Mouse (Mus musculus) G1E (cell line): ENCODE data around the gene Bloc1s4. TPM values are rescaled to one million over a fixed set of nuclear protein-coding genes. Genes with fewer than 3 reads are reported as not detected.
"Not testable (repeated sequence)": the region's sequence is repeated elsewhere in the genome, so short reads cannot be mapped to it uniquely, and the experiment has no call there.

Experiments
- ATAC-seq: 2 replicates; pipeline ENCODE4 v1.8.0; 2016; ENCODE audit warnings: mild to moderate bottlenecking; ENCODE audit not compliant: insufficient number of reproducible peaks, poor library complexity, low FRiP score, severe bottlenecking; ENCODE audit errors: extremely low read depth
- DNase-seq: peaks from one replicate; pipeline ENCODE4 v3.0.0; 2012; ENCODE audit warnings: low spot score
- H3K27me3 ChIP-seq: 2 replicates; pipeline ENCODE4 v1.6.1; 2012; ENCODE audit warnings: mild to moderate bottlenecking, low read length, inconsistent platforms; ENCODE audit not compliant: insufficient read depth
- H3K36me3 ChIP-seq: replicated peaks from 2 replicates; pipeline ENCODE3; 2012; ENCODE audit warnings: mild to moderate bottlenecking, inconsistent platforms
- H3K4me1 ChIP-seq: 2 replicates; pipeline ENCODE4 v1.6.1; 2012; ENCODE audit warnings: low read depth, low read length, inconsistent platforms, mixed read lengths; ENCODE audit not compliant: insufficient read depth
- H3K4me3 ChIP-seq: 2 replicates; pipeline ENCODE4 v1.5.1; 2012; ENCODE audit warnings: low read depth, mild to moderate bottlenecking, inconsistent platforms, low read length, moderate library complexity, mixed read lengths
- H3K9me3 ChIP-seq: replicated peaks from 2 replicates; pipeline ENCODE4 v1.6.1; 2012; ENCODE audit warnings: inconsistent platforms
- CTCF ChIP-seq: IDR thresholded peaks from 2 replicates; pipeline ENCODE4 v1.5.1; 2012; ENCODE audit warnings: low read depth, low read length, inconsistent platforms, mixed read lengths
- GATA1 ChIP-seq: IDR thresholded peaks from 2 replicates; pipeline ENCODE4 v1.6.1; 2012; ENCODE audit warnings: borderline replicate concordance, low read length, inconsistent platforms, mixed read lengths
- GATA2 ChIP-seq: IDR thresholded peaks from 2 replicates; pipeline ENCODE4 v1.6.1; 2012; ENCODE audit warnings: low read depth, low read length, inconsistent platforms, borderline replicate concordance
- POLR2AphosphoS5 ChIP-seq: IDR thresholded peaks from 2 replicates; pipeline ENCODE4 v1.6.1; 2012; ENCODE audit warnings: low read depth, low read length, inconsistent platforms; ENCODE audit not compliant: insufficient replicate concordance
- TAL1 ChIP-seq: conservative IDR thresholded peaks from 2 replicates; pipeline ENCODE4 v1.6.1; 2012; ENCODE audit warnings: low read depth, low read length, inconsistent platforms, mixed read lengths
- polyA plus RNA-seq: library from polyadenylated mRNA; stranded (reverse); fragments of >175 nt; gene quantifications from 2 replicates; pipeline ENCODE4 v1.2.3, GENCODE M21; 2012
- total RNA-seq, 2 experiments: library from RNA; stranded (forward) in 1 of 2; stranded (reverse) in 1 of 2; fragments of 200-1000 nt in 1 of 2; fragments of >200 nt in 1 of 2; fragmentation: Nextera tagmentation in 1 of 2; gene quantifications; 2 replicates each; pipeline ENCODE4 v1.2.3; 2014 to 2017

The Bloc1s4 gene
- total RNA-seq (2014; fragmentation: Nextera tagmentation), result 5.1 and 9.3 TPM in 2 replicates
- total RNA-seq (2017), result 17.6 and 19.7 TPM in 2 replicates
- polyA plus RNA-seq, result 15.9 and 22.4 TPM in 2 replicates

- DNase-seq (peak; percentile 82), ATAC-seq (peak; percentile 84)
- Histone ChIP-seq H3K9me3 (no peaks in the 10 kb centered on the region), H3K4me3 (peak within 1 kb of the TSS; percentile 88), H3K36me3 (peaks cover 28% of the 10 kb centered on the region), H3K4me1 (peaks cover 51% of the 10 kb centered on the region), H3K27me3 (peaks cover 5% of the 10 kb centered on the region; the same call in 1 of the 2 replicates)
- TF ChIP-seq GATA1 (no peak), CTCF (no peak), TAL1 (no peak), GATA2 (no peak)
Measured at GRCm38 (mm10) chr5:36748536-36749061, at the start of gene Bloc1s4. TSS of gene Bloc1s4 (minus strand) at chr5:36748650.

GRCm38 (mm10) chr5:36797291-36797690 lies 48.8 kb upstream of the Bloc1s4 start:
- Histone ChIP-seq H3K9me3 (no peaks in the 10 kb centered on the region), H3K4me1 (peaks cover 19% of the 10 kb centered on the region), H3K4me3 (no peak overlapping the region), H3K27me3 (peaks cover 26% of the 10 kb centered on the region), H3K36me3 (peaks cover 23% of the 10 kb centered on the region)
- no peak for DNase-seq
- no peak for TF ChIP-seq CTCF
- TF ChIP-seq GATA2, result no peak
- no peak for TF ChIP-seq POLR2AphosphoS5
- no peak for TF ChIP-seq TAL1
- TF ChIP-seq GATA1, result no peak
- ATAC-seq, result no peak

DNA sequence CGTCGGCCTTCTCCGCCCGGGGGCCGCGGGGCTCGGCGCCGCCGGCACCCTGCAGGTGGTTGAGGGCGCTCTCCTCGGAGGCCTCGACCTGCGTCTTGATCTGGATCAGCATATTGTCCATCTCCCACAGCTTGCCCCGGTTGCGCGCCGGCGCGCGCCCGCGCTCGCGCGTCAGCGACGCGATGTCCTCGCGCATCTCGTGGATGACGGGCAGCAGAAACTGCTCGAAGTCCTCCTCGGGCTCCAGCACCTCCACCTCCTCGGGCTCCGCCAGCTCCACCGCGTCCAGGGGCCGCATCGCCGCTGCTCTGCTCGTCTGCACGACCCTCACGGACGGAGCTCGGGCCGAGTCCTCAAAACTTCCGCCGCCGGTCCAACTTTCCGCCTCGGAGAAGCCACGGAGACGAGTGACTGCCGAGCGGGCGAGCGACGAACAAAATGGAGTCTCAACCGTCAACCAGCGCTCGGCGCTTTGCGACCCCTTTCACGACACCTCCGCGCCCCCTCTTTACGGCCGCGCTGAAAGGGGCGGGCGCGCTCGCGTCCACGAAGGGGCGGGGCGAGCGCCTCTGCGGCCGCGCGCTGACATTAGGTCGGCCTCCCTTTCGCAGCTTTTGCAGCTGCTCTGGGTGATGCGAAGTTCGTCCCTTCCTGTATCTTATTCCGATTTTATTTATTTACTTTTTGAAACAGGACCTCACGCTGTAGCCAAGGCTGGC lies 48.0 kb upstream of the Bloc1s4 start, which contains the start of gene Mrfap1:
Mrfap1 (minus strand) TSS at position 477 of the 719 bp plus-strand sequence.
- DNase-seq (peak; percentile 68), ATAC-seq (peak; percentile 32; the same call in 1 of the 2 replicates)
- H3K4me1 ChIP-seq, result peaks cover 19% of the 10 kb centered on the region
- H3K4me3 ChIP-seq, result peak within 1 kb of the TSS; percentile 80
- H3K9me3 ChIP-seq, result not testable (repeated sequence)
- peaks cover 19% of the 10 kb centered on the region for H3K27me3 ChIP-seq
- peaks cover 27% of the 10 kb centered on the region for H3K36me3 ChIP-seq

DNA sequence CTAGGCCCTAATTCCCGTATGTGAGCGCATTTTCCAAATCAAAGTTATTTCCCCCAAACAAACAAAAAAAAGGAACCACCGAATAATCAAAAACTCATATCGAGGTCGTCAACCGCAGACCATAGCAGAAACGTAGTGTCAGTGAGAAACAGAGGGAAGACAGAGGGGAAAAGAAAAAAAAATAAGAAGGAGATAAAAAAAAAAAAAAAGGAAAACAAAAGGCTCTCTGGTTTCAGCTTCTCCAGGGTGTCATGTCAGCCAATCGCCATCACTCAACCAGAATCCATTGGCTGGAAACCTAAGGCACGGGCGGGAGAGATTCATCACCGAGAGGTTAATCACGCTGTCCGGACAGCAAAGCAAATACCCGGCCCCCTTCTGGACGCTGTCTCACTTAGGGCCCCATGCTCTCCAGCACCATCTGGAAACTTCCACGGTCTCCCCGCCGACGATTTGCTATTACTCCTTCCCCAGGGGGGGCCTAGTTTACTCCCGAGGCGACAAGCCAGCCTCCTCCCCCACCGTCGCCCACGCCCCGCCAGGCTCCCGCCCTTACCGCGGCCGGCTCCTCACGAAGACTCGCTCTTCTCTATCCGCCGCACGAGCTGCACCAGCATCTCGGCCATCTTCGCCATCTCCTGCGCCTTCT lies 47.3 kb upstream of the Bloc1s4 start:
- DNase-seq (peak; percentile 65), ATAC-seq (peak; percentile 29)
- H3K36me3 ChIP-seq, result peaks cover 27% of the 10 kb centered on the region
- H3K4me1 ChIP-seq, result peaks cover 19% of the 10 kb centered on the region
- not testable (repeated sequence) for H3K9me3 ChIP-seq
- H3K4me3 ChIP-seq, result peak overlapping the region; percentile 80
- H3K27me3 ChIP-seq, result peaks cover 16% of the 10 kb centered on the region

DNA sequence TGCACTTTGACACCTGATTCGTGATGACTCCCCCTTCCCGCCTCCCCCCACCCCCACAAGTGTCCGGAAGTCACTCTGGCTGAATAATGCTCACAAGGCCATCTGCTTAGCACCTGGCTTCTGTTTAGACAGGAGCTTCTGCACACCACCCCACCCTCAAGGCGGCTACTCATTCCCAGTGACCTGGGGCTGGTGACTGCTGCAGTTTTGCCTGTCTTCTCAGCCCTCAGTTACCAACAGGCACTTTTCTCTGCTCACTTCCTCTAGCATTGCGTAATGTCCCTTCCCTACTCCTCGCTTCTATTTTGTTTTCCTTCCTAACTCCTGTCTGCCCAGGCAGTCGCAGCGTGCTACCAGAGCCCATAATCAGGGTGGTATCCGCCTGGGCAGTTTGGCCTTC lies 43.4 kb upstream of the Bloc1s4 start:
- no peak for ATAC-seq

GRCm38 (mm10) chr5:36786052-36786451 lies 37.6 kb upstream of the Bloc1s4 start:
- TF ChIP-seq POLR2AphosphoS5 (peak; percentile 61; the same call in 1 of the 2 replicates), CTCF (no peak), GATA1 (no peak), TAL1 (no peak)
- DNase-seq (no peak), ATAC-seq (no peak)
- Histone ChIP-seq H3K9me3 (peaks cover 8% of the 10 kb centered on the region), H3K4me1 (no peaks in the 10 kb centered on the region), H3K27me3 (peaks cover 11% of the 10 kb centered on the region), H3K36me3 (no peaks in the 10 kb centered on the region), H3K4me3 (no peak overlapping the region)

More for the DNA sequence above, 43.4 kb upstream of the Bloc1s4 start:
- no peaks in the 10 kb centered on the region for H3K9me3 ChIP-seq
- DNase-seq, result no peak
- H3K27me3 ChIP-seq, result peaks cover 5% of the 10 kb centered on the region
- peaks cover 27% of the 10 kb centered on the region for H3K36me3 ChIP-seq
- no peak overlapping the region for H3K4me3 ChIP-seq
- TF ChIP-seq GATA1, result no peak
- TF ChIP-seq TAL1, result no peak
- TF ChIP-seq POLR2AphosphoS5, result no peak
- TF ChIP-seq GATA2, result no peak
- TF ChIP-seq CTCF, result no peak
- H3K4me1 ChIP-seq, result peaks cover 10% of the 10 kb centered on the region
